Mouse (Mus musculus) 416B (cell line): ENCODE measurements around the gene Ino80d.

Experiments used
- DNase-seq: peaks from one replicate; pipeline ENCODE4 v3.0.0; 2011; ENCODE audit warnings: low read depth

The Ino80d gene

DNA sequence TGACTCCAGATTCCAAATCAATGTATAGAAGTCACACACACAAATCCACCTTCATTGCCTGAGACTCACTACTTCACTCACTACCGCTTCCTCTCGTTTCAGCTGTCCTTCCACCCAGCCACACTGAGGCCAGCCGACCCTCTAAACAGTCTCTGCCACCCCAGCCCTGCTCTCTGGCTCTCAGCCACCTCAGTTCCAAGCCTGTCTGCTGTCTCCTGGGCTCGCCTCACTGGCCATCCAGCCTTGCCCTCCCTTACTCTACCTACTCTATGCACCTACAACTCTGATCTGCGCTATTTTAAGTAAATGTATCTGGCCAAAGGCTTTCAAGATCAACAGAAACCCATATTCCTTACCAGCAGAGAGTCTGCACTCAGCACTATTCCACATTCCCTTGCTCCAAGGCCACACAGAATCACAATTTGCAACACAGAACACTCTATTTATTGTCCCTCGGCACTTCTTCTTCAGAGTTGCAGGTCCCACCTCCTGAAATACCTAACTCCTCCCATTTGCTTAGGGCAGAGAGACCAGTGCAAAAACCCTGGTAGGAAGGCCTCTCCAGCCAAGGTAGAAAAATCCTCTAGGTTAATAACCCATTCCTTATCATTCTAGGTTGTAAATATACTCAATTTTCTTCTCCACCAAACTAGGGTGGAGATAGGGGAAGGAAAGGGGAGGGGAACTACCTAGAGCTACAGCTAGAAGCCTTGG is 6.7 kb downstream of the Ino80d start:
- peak; percentile 38 for DNase-seq

DNA sequence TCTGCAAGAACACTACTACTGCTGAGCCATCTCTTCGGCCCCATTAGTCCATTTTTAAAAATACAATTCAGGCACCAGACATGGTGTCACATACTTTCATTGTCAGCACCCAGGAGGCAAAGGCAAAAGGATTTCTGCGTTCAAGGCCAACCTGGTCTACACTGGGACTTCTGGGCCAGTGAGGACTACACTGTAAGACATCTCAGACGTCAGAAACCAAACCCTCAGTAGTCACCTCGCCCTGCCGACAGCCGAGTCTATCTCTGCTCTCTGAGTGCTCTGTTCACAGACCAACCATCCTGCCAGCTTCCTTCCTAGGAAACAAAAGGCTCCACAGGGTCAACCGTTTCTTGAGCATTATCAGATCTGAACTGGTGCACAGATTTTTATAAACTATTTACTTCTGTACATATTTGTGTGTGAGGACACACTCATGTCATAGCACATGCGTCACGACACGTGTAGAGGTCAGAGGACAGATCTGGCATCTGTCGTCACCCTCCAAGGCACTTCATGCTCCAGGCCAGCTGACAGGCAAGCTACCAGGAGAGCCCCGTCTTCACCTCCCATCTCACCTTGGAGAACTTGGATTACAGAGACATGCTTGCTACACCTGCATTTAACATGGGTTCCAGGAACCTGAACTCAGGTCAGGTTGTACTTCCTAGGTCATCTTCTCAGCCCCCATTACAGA is 11.6 kb downstream of the Ino80d start:
- DNase-seq, result no peak

DNA sequence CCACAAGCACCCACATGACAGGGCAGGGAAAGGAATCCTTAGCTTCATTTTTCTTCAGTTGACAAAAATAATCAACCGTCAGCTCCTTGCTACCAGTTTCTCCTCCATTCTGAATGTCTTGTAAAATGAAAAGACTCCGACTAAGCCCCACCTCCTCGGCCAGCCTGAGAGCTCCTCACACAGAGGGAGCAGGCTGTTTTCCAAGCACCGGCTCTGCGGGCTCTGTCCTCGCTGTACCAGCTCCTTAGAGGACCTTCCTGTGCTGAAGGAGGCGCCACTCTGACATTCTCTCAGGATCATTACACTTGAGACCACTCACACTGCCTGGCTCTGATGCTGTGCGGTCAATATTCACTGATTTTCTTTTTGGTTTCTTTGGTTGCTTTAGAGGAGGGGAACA is 14.3 kb downstream of the Ino80d start:
- DNase-seq, result no peak

GRCm38 (mm10) chr1:63098831-63099230 is 15.6 kb downstream of the Ino80d start:
- no peak for DNase-seq

DNA sequence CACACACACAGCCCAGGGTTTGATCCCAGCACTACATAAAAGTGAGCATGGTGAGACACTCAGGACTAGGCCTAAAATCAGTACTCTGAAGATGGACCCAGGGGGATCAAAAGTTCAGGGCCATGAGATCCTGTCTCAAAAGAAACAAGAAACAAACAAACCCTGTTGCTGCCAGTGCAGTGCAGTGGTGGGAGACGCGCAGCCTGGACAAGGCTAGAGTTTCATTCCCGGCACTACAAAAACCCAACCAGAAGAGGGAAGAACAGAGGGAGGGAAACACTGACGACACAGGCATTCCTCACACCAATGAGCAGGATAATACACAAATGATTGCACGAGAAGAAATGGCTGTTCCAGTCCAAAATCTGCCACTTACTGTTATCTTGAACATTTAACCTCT is 18.4 kb downstream of the Ino80d start:
- no peak for DNase-seq

DNA sequence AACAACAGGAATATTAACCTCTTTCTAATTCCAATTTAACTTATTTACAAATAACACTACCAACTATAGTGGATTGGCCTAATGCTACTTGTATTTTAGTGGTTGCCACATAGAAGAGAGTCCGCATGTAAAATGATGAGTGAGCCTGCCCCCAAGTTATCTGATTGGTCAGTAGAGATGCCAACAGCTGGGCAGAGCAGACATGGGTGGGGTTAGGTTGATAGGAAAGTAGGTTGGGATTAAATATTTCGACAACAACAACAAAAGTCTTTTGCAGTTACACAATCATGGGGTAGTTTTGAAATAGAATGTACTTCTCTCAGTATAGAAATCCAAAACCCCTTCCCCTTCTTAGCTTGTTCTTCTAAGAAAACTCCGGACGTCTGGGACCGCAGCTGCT is 24.7 kb downstream of the Ino80d start:
- peak; percentile 38 for DNase-seq

DNA sequence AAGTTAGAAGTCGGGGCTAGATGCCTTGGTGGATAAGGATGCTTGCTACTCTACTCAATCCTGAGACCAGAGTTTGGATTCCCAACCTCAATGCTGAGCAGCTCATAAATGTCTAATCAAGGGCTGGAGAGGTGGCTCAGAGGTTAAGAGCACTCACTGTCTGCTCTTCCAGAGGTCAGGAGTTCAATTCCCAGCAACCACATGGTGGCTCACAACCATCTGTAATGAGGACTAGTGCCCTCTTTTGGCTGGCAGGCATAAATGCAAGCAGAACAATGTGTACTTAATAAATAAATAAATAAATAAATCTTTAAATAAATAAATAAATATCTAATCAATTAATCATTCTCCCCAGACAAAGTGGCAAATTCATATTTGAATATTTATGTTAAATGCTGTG is 25.9 kb downstream of the Ino80d start:
- DNase-seq, result peak; percentile 50

DNA sequence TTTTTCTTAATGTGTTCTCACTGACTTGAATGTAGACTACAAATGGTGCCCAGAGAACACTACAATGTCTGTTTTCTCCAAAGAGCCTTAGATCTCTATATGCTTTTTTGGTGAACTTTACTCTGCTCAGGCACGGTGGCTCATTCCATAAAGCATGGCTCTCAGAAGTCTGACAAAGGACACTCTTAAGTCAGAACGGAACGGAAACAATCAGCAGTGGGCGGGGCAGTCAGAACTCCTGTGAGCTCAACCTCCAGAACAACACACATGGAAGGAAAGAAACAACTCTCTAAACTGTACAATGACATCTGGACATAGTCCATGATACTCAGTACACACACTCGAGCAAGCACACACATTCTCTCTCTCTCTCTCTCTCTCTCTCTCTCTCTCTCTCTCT is 34.2 kb downstream of the Ino80d start:
- no peak for DNase-seq

GRCm38 (mm10) chr1:63076383-63076782 is 38.1 kb downstream of the Ino80d start:
- DNase-seq, result no peak

DNA sequence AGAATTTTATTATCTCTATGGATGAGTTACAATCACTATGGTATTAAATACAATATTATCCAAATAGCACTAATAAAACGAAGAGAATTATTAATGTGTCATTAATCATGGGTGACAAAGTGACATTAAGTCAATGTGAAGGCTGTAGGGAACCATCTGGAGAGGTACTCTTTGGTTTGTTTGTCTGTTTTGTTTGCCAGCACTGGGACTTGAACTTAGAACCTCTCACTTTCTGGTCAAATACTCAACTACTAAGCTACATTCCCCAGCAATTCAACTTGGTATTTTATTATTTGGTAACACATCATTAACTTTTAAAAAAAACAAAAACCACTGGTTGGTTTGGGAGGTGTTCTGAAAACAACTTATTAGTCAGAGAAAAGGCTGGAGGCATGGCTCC is 43.1 kb downstream of the Ino80d start:
- DNase-seq, result no peak

DNA sequence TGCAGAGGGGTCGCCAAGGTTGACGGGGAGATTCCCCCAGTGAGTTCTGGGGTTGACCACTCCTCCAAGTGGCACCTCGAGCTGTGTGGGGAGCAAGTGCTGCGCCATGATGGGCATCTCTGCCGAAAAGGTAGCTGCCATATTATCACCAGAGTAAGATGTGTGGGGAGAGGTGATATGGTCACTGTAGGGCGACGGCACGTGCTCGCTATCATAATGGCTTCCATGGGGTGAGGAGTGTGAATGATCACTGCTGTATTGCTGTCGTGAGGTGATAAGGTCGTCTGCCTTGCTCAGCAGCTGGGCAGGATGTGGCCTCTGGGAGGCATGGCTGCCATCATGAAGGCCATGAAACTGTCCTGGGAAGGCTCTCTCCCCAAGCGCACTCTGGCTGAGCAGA is 56.1 kb downstream of the Ino80d start:
- no peak for DNase-seq

- no peak for DNase-seq
Observed at GRCm38 (mm10) chr1:63057849-63058248, 56.6 kb downstream of the Ino80d start.

DNA sequence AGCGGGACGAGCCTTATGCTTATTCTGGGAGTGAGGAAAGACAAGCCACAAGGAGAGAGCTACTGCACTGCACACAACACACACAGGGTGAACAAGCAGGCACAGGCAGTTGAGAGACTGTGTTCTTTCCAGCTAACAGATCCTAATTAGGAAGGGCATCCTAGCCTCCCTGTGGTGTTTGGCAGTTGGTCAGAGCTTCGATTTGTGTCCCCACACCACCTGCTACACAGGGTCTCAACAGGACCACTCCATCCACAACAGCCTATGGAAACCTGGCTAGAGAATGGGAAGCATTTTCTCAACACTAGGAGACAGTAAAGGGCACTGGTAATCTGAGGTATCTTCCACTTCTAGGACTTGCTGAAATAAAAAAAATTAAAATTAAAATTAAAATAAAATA is 57.1 kb downstream of the Ino80d start:
- DNase-seq, result no peak

- no peak for DNase-seq
Observed at GRCm38 (mm10) chr1:63055386-63055785, 59.1 kb downstream of the Ino80d start.

- DNase-seq, result no peak
Observed at GRCm38 (mm10) chr1:63050866-63051265, 63.6 kb downstream of the Ino80d start.

- DNase-seq, result no peak
Observed at GRCm38 (mm10) chr1:63049977-63050376, 64.5 kb downstream of the Ino80d start.

- peak; percentile 91 for DNase-seq
Observed at GRCm38 (mm10) chr1:63047983-63048382, 66.5 kb downstream of the Ino80d start.

GRCm38 (mm10) chr1:63032929-63033328 is 81.5 kb downstream of the Ino80d start:
- DNase-seq, result no peak

- no peak for DNase-seq
Observed at GRCm38 (mm10) chr1:63019916-63020315, 94.6 kb downstream of the Ino80d start.

DNA sequence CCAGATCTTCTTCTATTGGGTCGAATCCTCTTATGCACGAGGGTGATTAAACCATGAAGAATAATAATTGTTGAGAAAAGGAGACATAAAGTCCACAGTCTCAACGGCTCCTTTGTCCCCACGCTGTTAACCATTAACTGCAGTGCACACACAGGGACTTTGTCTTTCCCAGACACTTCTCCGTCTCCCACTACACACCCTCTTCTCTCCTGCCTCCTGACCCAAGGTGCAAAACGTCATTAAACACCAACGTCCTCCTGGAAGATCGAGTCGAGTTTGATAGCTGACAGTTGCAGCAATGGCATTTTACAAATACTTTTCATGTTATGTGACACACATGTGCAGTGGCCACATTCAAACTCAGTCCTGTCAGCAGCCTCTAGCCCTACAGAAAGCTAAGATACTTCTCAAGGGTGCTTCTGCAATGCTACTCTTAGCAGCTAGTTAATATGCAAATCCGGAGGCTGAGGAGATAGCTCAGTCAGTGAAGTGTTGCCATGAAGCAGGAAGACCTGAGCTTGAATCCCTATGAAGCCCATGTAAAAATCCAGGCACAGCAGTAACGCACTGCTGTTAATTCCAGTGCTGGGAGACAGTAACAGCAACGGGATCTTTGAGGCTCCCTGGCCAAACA is 109.3 kb downstream of the Ino80d start:
- no peak for DNase-seq

DNA sequence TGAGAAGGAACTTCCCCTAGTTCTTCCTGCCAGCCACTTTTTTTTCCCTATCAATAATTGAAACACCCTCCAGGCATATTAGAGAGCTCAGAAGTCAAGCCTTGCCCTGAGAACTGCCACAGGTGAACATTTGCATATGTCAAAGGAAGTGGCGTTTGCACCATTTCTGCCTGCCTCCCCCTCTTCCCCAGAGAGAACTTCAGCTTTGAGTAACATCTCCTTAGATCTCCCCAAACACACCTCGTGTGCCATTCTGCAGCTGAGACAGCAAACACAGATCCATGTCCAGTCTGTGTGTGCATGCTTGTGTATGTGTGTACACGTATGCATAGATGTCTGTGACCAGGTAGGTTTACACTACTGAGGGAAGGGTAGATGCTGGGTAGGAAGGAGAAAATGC is 112.6 kb downstream of the Ino80d start:
- no peak for DNase-seq

DNA sequence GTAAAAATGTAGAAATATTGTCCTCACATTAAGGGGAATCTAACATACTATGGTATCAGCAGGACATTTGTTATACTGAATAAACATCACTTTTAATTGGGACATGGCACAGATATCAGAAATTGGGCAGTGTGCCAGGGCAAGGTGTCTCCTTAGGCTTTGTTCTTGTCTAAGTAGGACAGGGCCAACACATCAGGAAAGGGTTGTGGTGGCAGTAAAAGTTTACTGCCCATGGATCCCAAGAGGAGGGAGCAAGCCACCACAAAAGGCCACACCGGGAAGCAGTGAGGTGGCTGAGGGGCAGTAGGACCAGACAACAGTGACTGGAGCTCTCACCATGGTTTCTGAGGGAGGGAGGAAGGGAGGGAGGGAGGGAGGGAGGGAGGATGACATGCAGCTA is 121.1 kb downstream of the Ino80d start:
- no peak for DNase-seq

- DNase-seq, result no peak
Observed at GRCm38 (mm10) chr1:62992648-62993047, 121.8 kb downstream of the Ino80d start.
